Mouse (Mus musculus): ENCODE measurements around the gene Zfp260. TPM values are rescaled to one million over a fixed set of nuclear protein-coding genes. Genes with fewer than 3 reads are reported as not detected.

The Zfp260 gene
- polyA plus RNA-seq, 1 experiment from 2014 or later = 69.0 TPM

DNA sequence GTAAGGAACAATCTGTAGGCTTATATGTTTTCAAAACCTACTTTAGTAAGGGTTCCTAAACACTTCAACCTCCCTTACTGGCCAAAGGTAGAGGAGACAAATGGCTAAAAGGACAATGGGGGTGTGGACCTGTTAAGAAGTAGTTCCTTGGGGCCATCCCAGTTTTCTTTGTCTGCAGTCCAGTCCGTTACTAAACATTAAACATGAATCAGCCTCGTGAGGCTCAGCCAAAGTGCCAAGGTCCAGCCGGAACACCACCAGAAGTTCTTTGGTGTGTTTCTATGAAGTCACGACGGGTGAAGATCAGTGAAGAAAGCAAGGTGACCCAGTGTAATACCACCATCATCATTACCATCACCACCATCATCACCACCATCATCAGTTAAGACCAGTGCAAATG, 52.4 kb downstream of the Zfp260 start:
- H3K27me3 ChIP-seq (replicated peaks; ENCODE audit: control insufficient read depth, insufficient read depth, low read length) = no peaks in the 10 kb centered on the region
- H3K4me3 ChIP-seq (ENCODE audit: low read length) = no peak overlapping the region
- 95% methylated on average over 5 of the region's 5 CpGs for WGBS
- peaks cover 15% of the 10 kb centered on the region for H3K9me3 ChIP-seq (ENCODE audit: control insufficient read depth, low read length)
- no peak overlapping the region for H3K27ac ChIP-seq (ENCODE audit: low read depth, low read length)
- peaks cover 2% of the 10 kb centered on the region; the same call in 1 of the 2 replicates for H3K4me1 ChIP-seq (ENCODE audit: control insufficient read depth, insufficient read depth, low read depth, low read length)
- H3K36me3 ChIP-seq (ENCODE audit: control insufficient read depth, insufficient read depth, low read length) = peaks cover 10% of the 10 kb centered on the region
- ATAC-seq = no peak
- H3K9ac ChIP-seq (ENCODE audit: low read depth, low read length) = no peak overlapping the region
- H3K4me2 ChIP-seq (ENCODE audit: low read length) = no peak overlapping the region

DNA sequence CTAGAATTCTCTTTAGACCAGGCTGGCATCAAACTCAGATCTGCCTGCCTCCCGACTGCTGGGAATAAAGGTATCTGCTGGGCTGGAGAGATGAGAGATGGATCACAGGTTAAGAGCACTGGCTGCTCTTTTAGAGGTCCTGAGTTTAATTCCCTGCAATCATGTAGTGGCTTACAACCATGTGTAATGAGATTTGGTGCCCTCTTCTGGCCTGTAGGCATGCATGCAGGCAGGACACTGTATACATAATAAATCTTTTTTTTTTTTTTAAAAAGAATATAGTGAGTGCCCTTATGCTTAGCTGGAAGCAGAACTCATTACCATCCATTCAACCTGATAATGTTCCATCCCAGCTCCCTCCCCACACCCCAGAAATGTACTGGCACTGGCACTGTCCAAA, 59.5 kb downstream of the Zfp260 start:
- peaks cover 41% of the 10 kb centered on the region for H3K36me3 ChIP-seq (ENCODE audit: control insufficient read depth, insufficient read depth, low read length)
- 95% methylated on average over 1 of the region's 1 CpGs for WGBS
- H3K27ac ChIP-seq (ENCODE audit: low read depth, low read length) = no peak overlapping the region
- no peak overlapping the region for H3K9ac ChIP-seq (ENCODE audit: low read depth, low read length)
- no peaks in the 10 kb centered on the region for H3K4me1 ChIP-seq (ENCODE audit: control insufficient read depth, insufficient read depth, low read depth, low read length)
- ATAC-seq = no peak
- no peak overlapping the region for H3K4me3 ChIP-seq (ENCODE audit: low read length)
- H3K9me3 ChIP-seq (ENCODE audit: control insufficient read depth, low read length) = peaks cover 44% of the 10 kb centered on the region
- no peaks in the 10 kb centered on the region for H3K27me3 ChIP-seq (replicated peaks; ENCODE audit: control insufficient read depth, insufficient read depth, low read length)
- no peak overlapping the region for H3K4me2 ChIP-seq (ENCODE audit: low read length)

DNA sequence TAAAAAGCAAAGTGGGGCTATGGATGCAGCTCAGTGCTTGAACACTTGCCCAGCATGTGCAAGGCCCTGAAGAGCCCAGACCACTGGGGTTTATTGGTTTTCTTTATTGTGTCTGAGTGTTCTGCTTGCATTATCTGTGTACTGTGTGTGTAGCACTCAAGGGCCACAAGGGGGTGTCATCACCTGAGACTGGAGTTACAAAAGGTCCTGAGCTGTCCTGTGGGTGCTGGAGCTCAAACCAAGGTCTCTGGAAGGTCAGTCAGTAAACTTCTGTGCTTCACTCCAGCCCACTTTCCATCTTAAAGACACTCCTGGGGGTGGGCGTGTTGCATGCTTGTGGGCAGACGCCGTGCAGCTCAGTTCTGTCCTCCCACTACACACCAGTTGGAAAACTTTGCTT, 60.9 kb downstream of the Zfp260 start:
- Histone ChIP-seq H3K4me3 (ENCODE audit: low read length) (no peak overlapping the region), H3K27ac (ENCODE audit: low read depth, low read length) (no peak overlapping the region), H3K9me3 (ENCODE audit: control insufficient read depth, low read length) (peaks cover 47% of the 10 kb centered on the region), H3K4me1 (ENCODE audit: control insufficient read depth, insufficient read depth, low read depth, low read length) (no peaks in the 10 kb centered on the region), H3K36me3 (ENCODE audit: control insufficient read depth, insufficient read depth, low read length) (peaks cover 49% of the 10 kb centered on the region), H3K4me2 (ENCODE audit: low read length) (no peak overlapping the region), H3K27me3 (replicated peaks; ENCODE audit: control insufficient read depth, insufficient read depth, low read length) (no peaks in the 10 kb centered on the region), H3K9ac (ENCODE audit: low read depth, low read length) (no peak overlapping the region)
- WGBS = 91% methylated on average over 3 of the region's 3 CpGs
- ATAC-seq = no peak

Small RNA genes within 50 kb of the gene (microRNA-seq; reads per million reads assigned to microRNA genes)
- not detected for gene Gm23368

Other genes starting within 250 kb of the Zfp260 start
- gene Zfp940, start 241.1 kb upstream of the Zfp260 start, polyA plus RNA-seq (2015; fragmentation: Nextera tagmentation; extraction: Ambion mirVana) = 13.3 and 15.1 TPM in 2 replicates
- gene Zfp420, start 234.8 kb upstream of the Zfp260 start, polyA plus RNA-seq (2015; fragmentation: Nextera tagmentation; extraction: Ambion mirVana) = 20.1 and 20.9 TPM in 2 replicates
- 12.9 and 14.2 TPM in 2 replicates for gene Zfp27, start 188.2 kb upstream of the Zfp260 start, polyA plus RNA-seq (2015; fragmentation: Nextera tagmentation; extraction: Ambion mirVana)
- 5.1 and 5.4 TPM in 2 replicates for gene Zfp383, start 186.6 kb upstream of the Zfp260 start, polyA plus RNA-seq (2015; fragmentation: Nextera tagmentation; extraction: Ambion mirVana)
- 20.7 and 23.3 TPM in 2 replicates for gene Zfp74, start 140.7 kb upstream of the Zfp260 start, polyA plus RNA-seq (2015; fragmentation: Nextera tagmentation; extraction: Ambion mirVana)
- 3.5 and 4.0 TPM in 2 replicates for gene Zfp568, start 110.8 kb upstream of the Zfp260 start, polyA plus RNA-seq (2015; fragmentation: Nextera tagmentation; extraction: Ambion mirVana)
- 10.7 and 11.9 TPM in 2 replicates for gene Zfp14, start 43.4 kb upstream of the Zfp260 start, polyA plus RNA-seq (2015; fragmentation: Nextera tagmentation; extraction: Ambion mirVana)
- 11.6 and 13.8 TPM in 2 replicates for gene Zfp82, start 21.9 kb upstream of the Zfp260 start, polyA plus RNA-seq (2015; fragmentation: Nextera tagmentation; extraction: Ambion mirVana)
- 0.80 and 1.5 TPM in 2 replicates for gene Gm26920, start 4.4 kb upstream of the Zfp260 start, polyA plus RNA-seq (2015; fragmentation: Nextera tagmentation; extraction: Ambion mirVana)
- gene Zfp566, start 4.2 kb upstream of the Zfp260 start, polyA plus RNA-seq (2015; fragmentation: Nextera tagmentation; extraction: Ambion mirVana) = 14.4 and 14.9 TPM in 2 replicates
- gene Zfp382, start 27.2 kb downstream of the Zfp260 start, polyA plus RNA-seq (2015; fragmentation: Nextera tagmentation; extraction: Ambion mirVana) = 23.7 and 26.9 TPM in 2 replicates
- 8.0 and 9.2 TPM in 2 replicates for gene Zfp146, start 75.0 kb downstream of the Zfp260 start, polyA plus RNA-seq (2015; fragmentation: Nextera tagmentation; extraction: Ambion mirVana)
- 5.6 and 6.8 TPM in 2 replicates for gene Cox7a1, start 89.4 kb downstream of the Zfp260 start, polyA plus RNA-seq (2015; fragmentation: Nextera tagmentation; extraction: Ambion mirVana)
- 86.0 and 94.7 TPM in 2 replicates for gene Capns1, start 104.0 kb downstream of the Zfp260 start, polyA plus RNA-seq (2015; fragmentation: Nextera tagmentation; extraction: Ambion mirVana)
- 168 and 175 TPM in 2 replicates for gene Polr2i, start 137.2 kb downstream of the Zfp260 start, polyA plus RNA-seq (2015; fragmentation: Nextera tagmentation; extraction: Ambion mirVana)
- gene Tbcb, start 137.5 kb downstream of the Zfp260 start, polyA plus RNA-seq (2015; fragmentation: Nextera tagmentation; extraction: Ambion mirVana) = 465 and 500 TPM in 2 replicates
- gene Ovol3, start 140.9 kb downstream of the Zfp260 start, polyA plus RNA-seq (2015; fragmentation: Nextera tagmentation; extraction: Ambion mirVana) = not detected in 2 replicates
- 0.66 and 0.86 TPM in 2 replicates for gene Thap8, start 185.3 kb downstream of the Zfp260 start, polyA plus RNA-seq (2015; fragmentation: Nextera tagmentation; extraction: Ambion mirVana)
- gene Wdr62, start 185.6 kb downstream of the Zfp260 start, polyA plus RNA-seq (2015; fragmentation: Nextera tagmentation; extraction: Ambion mirVana) = 3.9 and 5.6 TPM in 2 replicates
- 96.5 and 138 TPM in 2 replicates for gene Clip3, start 197.0 kb downstream of the Zfp260 start, polyA plus RNA-seq (2015; fragmentation: Nextera tagmentation; extraction: Ambion mirVana)
- gene Alkbh6, start 213.9 kb downstream of the Zfp260 start, polyA plus RNA-seq (2015; fragmentation: Nextera tagmentation; extraction: Ambion mirVana) = 124 and 131 TPM in 2 replicates
- gene Syne4, start 220.0 kb downstream of the Zfp260 start, polyA plus RNA-seq (2015; fragmentation: Nextera tagmentation; extraction: Ambion mirVana) = 14.6 and 14.8 TPM in 2 replicates
- gene E130208F15Rik, start 227.0 kb downstream of the Zfp260 start, polyA plus RNA-seq (2015; fragmentation: Nextera tagmentation; extraction: Ambion mirVana) = 0.21 and 0.54 TPM in 2 replicates
- gene Sdhaf1, start 229.1 kb downstream of the Zfp260 start, polyA plus RNA-seq (2015; fragmentation: Nextera tagmentation; extraction: Ambion mirVana) = 16.8 and 17.0 TPM in 2 replicates